Mouse (Mus musculus) right cerebral cortex, adult 2 months (tissue): Measurements from ENCODE around the gene Gm4981.
"Not testable (repeated sequence)": the region's sequence is repeated elsewhere in the genome, so short reads cannot be mapped to it uniquely, and the experiment has no call there.

ENCODE experiments used
- DNase-seq, 2 experiments: peaks; one replicate each; pipeline ENCODE4 v3.0.0; 2021 to 2022; ENCODE audit warnings: low spot score in 2 of 2

Gm4981 gene

DNA sequence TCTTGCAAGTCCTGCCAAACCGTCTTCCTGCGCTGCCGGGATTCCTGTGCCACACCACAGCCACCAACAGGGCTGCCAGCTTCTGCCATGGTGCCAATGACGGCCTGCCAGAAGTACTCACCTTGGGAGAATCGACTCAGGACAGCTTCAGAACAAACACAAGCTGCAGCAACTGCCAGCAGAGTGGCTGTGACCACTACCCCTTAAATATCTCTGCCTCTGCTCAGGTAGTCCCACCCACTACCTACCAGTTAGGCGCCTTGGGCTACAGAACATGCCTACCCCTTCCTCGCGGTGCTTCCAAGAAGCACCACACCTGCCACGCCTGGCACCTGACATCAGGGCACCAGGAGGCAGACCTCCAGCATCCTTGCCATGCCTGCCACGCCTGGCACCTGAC, at the start of gene Gm4981:
TSS of gene Gm4981 (minus strand) at position 89 of the 400 bp plus-strand sequence.
- DNase-seq = no peak

DNA sequence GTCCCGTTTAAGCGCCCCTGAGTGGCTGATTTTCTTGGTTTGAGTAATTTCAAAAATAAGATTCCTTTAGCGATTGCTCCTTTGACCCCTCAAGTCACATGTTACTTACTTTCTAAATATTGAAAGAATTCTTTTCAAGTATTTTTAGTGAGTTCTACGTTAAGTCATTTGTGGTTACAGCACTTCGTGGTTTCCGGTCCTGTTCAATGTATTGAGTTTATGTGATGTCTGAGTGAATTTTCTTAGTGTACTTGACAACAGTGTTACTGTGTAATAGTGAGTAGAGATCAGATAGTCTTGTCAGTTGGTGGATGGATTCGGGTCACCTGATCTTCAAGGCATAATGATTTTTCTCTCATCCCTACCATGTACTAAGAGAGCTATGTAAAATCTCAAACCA, 45.7 kb upstream of the Gm4981 start:
- no peak for DNase-seq

DNA sequence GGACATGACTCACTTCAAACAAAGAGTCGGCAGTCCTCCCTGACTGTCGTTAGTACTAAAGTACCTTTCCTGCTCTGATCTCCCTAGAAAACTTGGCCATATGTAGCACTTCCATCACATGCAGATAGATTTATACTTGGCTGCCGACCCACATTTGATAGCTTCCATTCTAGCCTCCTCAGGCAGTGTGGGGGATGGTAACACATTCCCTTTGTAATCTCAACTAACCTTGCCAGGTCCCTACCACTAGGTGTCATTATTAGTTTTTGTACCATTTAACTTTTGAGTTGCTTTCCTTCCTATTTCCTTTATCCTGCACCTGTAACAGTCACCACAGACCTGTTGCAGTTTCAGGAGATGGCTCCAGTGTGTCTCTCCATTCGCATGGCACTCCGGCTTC, 22.0 kb upstream of the Gm4981 start:
- DNase-seq = no peak

DNA sequence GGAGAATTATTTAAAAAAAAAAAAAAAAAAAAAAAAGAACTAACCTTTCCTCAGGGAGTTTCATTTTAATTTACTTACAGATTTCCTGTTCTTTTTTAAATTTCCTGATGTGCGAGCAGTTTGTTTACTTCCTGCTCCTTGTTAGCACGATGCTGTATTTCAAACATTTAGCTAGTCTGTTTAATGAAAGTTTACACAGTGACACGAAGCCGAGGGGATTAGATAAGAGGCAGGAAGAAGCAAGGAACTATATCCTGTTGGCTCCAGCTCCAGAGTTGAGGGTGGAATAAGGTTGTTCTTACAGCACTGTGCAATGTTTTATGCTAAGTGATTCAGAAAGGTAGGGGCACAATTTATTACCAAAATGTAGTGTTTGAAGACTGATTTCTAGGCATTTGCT, 19.5 kb upstream of the Gm4981 start:
- DNase-seq = no peak

DNA sequence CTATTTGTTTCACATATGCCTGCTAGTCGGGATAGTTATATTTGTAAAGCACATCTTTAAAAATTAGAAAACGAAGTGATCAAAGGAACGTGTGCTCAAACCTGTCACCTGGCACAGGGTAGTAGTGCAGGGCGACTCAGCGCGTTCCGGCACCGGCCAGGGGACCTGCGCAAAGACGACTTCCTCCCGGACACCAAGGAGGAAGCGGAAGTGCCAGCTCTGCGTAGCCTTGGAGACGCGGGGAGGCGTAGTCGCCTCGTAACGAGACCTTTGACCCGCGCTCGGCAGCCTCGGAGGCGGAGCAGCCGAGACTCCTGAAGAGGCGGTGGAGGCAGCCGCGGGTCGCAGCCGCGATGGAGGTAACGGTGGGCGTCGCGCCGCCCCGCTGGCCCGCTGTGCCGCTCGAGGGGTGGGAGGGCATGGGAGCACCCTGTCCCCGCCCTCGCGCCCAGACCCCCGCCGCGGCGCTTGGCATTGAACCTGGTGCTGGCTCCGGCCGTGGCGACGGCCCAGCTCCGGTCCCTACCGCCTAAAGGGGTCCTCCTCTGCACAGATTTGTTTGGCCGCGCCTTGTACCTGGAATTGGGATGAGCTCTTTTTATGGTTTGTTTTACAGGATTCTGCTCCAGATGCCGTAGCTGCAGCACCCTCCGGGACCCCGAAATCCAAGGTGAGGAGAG, 18.9 kb upstream of the Gm4981 start, which contains the start of gene Gcc2:
TSS of gene Gcc2 (plus strand) at position 285 of the 680 bp plus-strand sequence.
- peak; percentile 92 for DNase-seq

DNA sequence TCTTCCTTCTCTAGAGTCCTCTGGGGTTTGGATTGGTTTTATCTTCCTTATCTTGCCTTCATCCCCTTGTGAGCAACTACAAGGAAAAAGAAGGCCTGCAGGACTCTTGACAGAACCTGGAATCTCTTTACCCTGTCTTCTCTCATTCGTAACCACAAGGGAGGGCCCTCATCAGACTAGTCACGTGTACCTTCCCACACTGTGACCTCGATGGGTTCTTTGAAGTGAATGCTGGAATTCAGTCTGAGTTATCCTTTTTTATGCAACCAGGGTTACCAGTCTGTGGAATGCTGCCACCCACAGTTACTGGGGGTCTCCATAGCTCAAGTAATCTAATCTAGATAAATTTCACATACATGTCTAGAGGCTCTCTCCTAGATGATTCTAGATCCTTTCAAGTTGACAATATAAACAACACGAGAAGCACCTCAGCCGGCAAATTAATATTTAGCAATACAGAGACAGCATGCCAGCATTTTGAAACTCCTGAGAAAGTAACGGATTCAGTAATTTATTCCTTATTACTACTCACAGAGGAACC, 18.2 kb upstream of the Gm4981 start:
- DNase-seq = no peak

DNA sequence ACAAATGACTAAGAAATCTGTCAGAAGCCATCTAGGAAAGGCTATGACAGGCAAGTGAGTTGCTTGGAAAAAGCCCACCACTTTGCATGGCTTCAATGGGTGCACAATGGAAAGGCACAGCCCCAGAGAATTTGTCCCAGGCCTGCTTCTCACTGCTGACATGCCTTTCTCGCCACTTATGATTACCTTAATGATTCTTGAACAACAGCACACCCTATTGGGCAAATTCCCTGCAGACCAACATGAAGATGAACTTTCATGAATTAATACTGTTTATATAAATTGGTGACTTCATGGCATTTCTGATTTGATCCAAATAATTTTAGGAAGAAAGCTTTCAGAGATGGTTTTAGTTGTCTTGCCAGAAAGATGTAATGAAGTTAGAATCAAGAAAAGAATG, 13.0 kb upstream of the Gm4981 start:
- DNase-seq = no peak

DNA sequence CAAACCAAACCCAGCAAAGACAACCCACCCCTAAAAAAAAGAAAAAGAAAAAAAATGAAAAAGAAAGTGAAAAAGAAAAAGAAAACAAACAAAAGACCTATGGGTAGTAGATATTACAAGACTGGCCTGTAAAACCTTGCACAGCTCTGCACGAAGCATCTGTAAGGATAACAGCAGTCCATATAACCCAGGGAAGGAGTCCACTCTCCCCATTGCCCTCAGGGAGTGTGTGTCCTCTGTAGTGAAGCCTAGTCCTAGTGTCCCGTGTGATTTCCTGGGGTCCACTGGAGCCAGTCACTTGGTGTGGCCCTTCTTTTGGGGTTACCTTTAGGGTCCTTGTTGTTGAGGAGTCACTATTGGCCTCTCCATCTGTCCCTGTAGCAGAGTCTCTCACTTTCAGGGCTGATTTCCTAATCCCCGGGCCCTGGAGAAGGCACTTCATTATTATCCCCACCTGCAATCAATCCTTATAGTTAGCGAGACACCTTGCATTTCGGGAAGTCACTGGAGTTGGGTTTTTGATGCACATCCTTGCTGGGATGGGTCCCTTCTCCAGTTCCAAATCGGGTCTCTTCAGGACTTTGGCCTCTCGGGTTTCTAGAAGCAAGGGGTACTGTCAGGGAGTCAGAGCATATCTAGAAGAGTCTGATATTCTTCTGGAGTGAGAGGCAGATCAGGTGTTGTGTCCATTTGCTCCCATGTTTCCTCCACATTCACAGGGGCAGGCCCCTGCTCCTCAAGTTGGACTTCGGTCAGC, 2.7 kb upstream of the Gm4981 start:
- DNase-seq = not testable (repeated sequence)

DNA sequence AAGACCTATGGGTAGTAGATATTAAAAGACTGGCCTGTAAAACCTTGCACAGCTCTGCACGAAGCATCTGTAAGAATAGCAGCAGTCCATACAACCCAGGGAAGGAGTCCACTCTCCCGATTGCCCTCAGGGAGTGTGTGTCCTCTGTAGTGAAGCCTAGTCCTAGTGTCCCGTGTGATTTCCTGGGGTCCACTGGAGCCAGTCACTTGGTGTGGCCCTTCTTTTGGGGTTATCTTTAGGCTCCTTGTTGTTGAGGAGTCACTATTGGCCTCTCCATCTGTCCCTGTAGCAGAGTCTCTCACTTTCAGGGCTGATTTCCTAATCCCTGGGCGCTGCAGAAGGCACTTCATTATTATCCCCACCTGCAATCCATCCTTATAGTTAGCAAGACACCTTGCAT, 1.5 kb downstream of the Gm4981 start:
- DNase-seq = not testable (repeated sequence)

DNA sequence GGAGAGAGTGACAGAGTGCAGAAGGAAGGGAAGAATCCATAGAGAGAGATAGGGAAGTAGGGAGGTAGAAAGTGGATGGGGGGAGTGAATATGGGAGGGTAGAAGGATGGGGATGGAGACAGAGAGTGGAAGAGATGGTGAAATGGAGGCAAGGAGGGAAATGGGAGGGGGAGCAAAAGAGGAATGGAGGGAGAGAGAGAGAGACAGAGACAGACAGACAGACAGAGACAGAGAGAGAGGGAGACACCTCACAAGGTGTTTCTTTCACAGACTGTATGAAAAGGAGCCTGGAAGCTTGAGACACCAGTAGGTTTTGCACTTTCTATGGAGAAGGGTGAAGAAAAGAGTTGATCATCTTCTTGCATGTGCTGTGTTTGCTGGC, 2.8 kb downstream of the Gm4981 start:
- not testable (repeated sequence) for DNase-seq

DNA sequence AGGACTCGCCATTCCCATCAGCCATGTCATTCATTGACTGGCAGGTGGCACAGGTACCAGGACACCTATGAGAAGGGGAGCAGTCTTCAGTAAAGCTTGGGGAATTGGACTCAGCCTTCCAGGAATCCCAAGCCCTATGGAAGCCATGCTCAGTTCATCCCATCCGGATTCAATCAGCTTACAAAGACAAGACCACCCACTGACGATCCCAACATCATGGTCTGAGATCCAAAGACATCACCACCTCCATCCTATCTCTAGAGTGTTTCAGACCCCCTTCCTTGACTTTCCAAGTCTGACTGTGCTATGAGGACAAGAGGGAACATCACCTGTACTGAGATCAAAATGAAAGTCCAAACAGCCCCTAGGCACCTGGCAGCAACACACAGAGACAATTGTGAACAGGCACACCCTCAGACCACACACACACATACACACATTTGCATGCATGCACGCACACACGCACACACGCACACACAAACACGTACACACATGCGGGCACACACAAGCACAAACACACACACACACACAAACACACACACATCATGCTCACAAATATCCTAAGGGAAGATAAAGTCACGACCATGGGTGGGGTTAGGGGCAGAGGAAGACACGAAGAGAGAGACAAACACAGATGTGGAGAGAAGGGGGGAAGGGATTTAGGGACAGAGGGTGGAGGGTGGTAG, 3.3 kb downstream of the Gm4981 start:
- not testable (repeated sequence) for DNase-seq

DNA sequence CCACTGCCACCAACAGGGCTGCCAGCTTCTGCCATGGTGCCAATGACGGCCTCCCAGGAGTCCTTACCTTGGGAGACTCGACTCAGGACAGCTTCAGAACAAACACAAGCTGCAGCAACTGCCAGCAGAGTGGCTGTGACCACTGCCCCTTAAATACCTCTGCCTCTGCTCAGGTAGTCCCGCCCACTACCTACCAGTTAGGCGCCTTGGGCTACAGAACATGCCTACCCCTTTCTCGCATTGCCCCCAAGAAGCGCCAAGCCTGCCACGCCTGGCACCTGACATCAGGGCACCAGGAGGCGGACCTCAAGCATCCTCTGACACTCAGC, 3.9 kb downstream of the Gm4981 start, which contains the start of gene Duxf3:
TSS of gene Duxf3 (minus strand) at position 35 of the 329 bp plus-strand sequence.
- not testable (repeated sequence) for DNase-seq

DNA sequence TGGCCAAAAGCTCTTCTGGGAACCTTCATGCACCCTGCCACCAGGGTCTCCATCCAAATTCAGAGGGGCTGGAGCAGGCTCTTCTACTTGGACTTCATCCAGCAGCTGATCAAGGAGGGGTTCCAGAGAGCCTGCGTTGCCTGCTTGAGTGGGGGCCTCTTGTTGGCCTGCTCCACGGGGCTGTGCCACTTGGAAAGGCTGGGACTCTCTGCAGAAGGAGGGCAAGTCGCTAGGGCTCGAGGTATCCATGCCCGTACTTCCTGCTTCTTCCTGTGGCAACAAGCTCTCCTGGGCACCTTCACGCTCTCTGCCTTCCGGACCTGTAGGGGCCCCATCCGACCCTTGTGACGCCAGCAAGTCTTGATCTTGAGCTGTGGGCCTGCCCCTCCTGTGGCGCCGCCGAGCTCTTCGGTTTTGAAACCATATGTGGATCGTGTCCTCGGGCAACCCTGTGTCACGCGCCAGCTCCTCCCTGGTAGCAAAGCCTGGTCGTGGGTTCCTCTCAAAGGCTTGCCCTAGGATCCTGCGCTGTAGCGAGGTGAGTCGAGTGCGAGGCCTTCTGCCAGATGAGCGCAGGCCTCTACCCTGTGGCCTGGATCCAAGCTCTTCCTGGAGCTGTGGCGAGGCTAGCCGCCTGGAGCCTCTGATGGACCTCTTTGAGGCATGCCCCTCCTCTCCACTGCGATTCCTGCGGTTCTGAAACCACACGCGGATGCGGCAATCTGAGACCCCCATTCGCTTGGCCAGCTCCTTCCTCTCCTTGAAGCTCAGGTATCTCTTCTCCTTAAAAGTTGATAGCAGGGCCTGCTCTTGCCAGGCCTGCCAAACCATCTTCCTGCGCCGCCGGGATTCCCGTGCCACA, 4.5 kb downstream of the Gm4981 start:
- peak in 1 of 2 experiments; percentile 64 for DNase-seq

DNA sequence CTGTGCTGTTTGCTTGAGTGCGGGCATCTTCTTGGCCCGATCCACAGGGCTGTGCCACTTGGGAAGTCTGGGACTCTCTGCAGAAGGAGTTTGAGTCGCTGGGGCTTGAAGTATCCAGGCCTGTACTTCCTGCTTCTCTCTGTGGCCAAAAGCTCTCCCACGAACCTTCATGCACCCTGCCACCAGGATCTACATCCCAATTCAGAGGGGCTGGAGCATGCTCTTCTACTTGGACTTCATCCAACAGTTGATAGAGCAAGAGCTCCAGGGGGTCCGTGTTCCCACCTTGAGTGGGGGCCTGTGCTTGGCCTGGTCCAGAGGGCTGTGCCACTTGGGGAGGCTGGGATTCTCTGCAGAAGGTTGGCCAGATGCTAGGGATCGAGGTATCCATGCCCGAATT, 5.4 kb downstream of the Gm4981 start:
- DNase-seq = not testable (repeated sequence)

DNA sequence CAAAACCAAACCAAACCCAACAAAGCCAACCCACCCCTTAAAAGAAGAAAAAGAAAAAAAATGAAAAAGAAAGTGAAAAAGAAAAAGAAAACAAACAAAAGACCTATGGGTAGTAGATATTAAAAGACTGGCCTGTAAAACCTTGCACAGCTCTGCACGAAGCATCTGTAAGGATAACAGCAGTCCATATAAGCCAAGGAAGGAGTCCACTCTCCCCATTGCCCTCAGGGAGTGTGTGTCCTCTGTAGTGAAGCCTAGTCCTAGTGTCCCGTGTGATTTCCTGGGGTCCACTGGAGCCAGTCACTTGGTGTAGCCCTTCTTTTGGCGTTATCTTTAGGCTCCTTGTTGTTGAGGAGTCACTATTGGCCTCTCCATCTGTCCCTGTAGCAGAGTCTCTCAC, 6.5 kb downstream of the Gm4981 start:
- not testable (repeated sequence) for DNase-seq

DNA sequence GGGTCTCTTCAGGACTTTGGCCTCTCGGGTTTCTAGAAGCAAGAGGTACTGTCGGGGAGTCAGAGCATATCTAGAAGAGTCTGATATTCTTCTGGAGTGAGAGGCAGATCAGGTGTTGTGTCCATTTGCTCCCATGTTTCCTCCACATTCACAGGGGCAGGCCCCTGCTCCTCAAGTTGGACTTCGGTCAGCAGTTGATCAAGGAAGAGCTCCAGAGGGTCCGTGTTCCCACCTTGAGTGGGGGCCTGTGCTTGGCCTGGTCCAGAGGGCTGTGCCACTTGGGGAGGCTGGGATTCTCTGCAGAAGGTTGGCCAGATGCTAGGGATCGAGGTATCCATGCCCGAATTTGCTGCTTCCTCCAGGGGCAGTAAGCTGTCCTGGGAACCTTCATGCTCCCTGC, 8.7 kb downstream of the Gm4981 start:
- DNase-seq = not testable (repeated sequence)

DNA sequence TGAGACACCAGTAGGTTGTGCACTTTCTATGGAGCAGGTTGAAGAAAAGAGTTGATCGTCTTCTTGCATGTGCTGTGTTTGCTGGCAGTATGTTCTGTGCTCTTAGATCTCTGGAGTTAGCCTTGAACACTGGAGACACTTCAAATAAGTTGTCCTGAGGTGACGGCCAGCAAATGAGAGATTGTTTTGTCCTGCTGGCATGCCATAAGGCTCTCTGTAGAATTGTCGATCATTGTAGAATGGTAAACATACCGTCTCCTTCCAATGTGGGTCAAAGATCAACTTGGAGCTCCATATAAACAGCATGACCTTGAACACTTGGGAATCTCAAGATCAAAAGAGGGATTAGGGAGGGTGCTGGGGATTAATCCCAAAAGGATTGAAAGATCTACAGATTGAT, 10.1 kb downstream of the Gm4981 start:
- not testable (repeated sequence) for DNase-seq

DNA sequence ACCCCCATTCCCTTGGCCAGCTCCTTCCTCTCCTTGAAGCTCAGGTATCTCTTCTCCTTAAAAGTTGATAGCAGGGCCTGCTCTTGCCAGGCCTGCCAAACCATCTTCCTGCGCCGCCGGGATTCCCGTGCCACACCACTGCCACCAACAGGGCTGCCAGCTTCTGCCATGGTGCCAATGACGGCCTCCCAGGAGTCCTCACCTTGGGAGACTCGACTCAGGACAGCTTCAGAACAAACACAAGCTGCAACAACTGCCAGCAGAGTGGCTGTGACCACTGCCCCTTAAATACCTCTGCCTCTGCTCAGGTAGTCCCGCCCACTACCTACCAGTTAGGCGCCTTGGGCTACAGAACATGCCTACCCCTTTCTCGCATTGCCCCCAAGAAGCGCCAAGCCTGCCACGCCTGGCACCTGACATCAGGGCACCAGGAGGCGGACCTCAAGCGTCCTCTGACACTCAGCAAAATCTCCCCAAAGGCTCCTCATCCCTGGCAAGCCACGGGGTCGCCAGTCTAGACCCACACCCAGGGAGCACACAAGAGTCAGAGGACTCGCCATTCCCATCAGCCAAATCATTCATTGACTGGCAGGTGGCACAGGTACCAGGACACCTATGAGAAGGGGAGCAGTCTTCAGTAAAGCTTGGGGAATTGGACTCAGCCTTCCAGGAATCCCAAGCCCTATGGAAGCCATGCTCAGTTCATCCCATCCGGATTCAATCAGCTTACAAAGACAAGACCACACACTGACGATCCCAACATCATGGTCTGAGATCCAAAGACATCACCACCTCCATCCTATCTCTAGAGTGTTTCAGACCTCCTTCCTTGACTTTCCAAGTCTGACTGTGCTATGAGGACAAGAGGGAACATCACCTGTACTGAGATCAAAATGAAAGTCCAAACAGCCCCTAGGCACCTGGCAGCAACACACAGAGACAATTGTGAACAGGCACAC, 11.4 kb downstream of the Gm4981 start, which contains the start of gene AW822073:
TSS of gene AW822073 (minus strand) at position 104 of the 959 bp plus-strand sequence.
- DNase-seq = not testable (repeated sequence)

DNA sequence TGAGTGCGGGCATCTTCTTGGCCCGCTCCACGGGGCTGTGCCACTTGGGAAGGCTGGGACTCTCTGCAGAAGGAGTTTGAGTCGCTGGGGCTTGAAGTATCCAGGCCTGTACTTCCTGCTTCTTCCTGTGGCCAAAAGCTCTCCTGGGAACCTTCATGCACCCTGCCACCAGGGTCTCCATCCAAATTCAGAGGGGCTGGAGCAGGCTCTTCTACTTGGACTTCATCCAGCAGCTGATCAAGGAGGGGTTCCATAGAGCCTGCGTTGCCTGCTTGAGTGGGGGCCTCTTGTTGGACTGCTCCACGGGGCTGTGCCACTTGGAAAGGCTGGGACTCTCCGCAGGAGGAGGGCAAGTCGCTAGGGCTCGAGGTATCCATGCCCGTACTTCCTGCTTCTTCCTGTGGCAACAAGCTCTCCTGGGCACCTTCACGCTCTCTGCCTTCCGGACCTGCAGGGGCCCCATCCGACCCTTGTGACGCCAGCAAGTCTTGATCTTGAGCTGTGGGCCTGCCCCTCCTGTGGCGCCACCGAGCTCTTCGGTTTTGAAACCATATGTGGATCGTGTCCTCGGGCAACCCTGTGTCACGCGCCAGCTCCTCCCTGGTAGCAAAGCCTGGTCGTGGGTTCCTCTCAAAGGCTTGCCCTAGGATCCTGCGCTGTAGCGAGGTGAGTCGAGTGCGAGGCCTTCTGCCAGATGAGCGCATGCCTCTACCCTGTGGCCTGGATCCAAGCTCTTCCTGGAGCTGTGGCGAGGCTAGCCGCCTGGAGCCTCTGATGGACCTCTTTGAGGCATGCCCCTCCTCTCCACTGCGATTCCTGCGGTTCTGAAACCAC, 12.3 kb downstream of the Gm4981 start:
- DNase-seq = peak in 1 of 2 experiments; percentile 25
